Mouse (Mus musculus) testis, adult 2 months (tissue): Measurements from ENCODE around the gene Rph3al.

Experiments
- CTCF ChIP-seq: fragments of 200-500 bp; IDR thresholded peaks from 2 replicates; pipeline ENCODE4 v1.5.1; 2012; ENCODE audit warnings: low read depth, mild to moderate bottlenecking, inconsistent platforms, low read length, moderate library complexity; ENCODE audit not compliant: control insufficient read depth, insufficient read depth, insufficient replicate concordance
- POLR2A ChIP-seq: fragments of 200-500 bp; IDR thresholded peaks from 2 replicates; pipeline ENCODE4 v1.6.1; 2012; ENCODE audit warnings: low read depth, mild to moderate bottlenecking, inconsistent platforms, low read length, moderate library complexity; ENCODE audit not compliant: control insufficient read depth

- TF ChIP-seq CTCF: no peak
- TF ChIP-seq POLR2A: no peak
These were observed 28.4 kb downstream of the Rph3al start for GRCm38 (mm10) chr11:75909702-75910429.
